ENCODE assay signal across 11 mouse cellular contexts in the genomic region with DNA sequence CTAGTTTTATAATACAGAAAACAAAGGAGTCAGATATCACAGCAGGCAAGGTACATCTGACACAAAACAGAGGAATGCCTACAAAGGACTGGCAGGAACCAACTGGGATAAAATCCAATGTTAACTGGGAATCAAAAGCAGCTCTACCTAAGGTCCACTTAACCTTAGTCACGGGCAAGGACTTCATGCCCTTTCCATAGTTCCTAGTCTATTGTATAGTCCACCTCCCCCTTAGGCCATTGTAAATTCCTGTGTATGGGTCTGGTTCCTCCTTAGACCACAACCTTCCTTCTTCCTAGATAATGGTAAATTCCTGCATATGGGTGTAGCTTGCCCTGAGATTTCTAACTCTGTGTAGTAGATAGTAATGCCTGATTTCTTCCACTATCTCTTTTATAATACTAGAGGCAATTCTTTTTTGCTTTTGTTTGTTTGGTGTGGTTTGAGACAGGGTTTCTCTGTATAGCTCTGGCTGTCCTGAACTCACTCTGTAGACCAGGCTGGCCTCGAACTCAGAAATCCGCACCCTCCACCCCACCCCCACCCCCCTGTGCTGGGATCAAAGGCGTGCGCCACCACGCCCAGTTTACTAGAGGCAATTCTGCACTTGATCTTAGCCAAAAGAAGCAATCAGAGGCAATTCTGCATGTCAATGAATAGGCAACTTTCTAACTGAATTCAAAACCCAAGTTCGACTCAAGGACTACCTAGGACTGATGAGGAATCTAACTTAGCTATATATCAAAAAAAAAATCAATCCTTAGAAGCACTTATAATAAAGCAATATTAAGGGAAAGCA. TPM values are rescaled to one million over a fixed set of nuclear protein-coding genes. Genes with fewer than 3 reads are reported as not detected.
A peak's percentile ranks its signal among the peaks of the same experiment; 100 is the strongest.
DNase-seq lines count a peak whose midpoint lies in the region; TF ChIP-seq lines count a peak whose summit lies in the region.
"Not testable (repeated sequence)": the region's sequence is repeated elsewhere in the genome, so short reads cannot be mapped to it uniquely, and the experiment has no call there.
"Had no signal": no experiment of that assay in that cellular context is flagged by ENCODE, and none has a peak within 500 bp of the region (broad histone marks: within the 10 kb centered on the region; RNA-seq: fewer than 3 reads in every experiment).

No protein-coding gene starts in this region.

- in situ Hi-C loops in ES-E14 (cut with MboI; ENCODE audit: low sequenced_read_pairs in 2 of 2, unreplicated experiment in 2 of 2): not testable (repeated sequence)

- H3K27me3 ChIP-seq in E14TG2a.4 (ENCODE audit: insufficient read depth, low read length); ES-Bruce4 (ENCODE audit: control insufficient read depth, insufficient read depth, low read length, poor library complexity, severe bottlenecking): not testable (repeated sequence)

- H3K36me3 ChIP-seq in E14TG2a.4 (ENCODE audit: insufficient read depth, low read length): peaks cover 72% of the 10 kb centered on the region
- peaks cover 48% of the 10 kb centered on the region for H3K36me3 ChIP-seq in ES-Bruce4 (ENCODE audit: control insufficient read depth, insufficient read depth, low read length, poor library complexity, severe bottlenecking)
- H3K36me3 ChIP-seq in ES-E14 (ENCODE audit: control insufficient read depth, insufficient read depth, low read length, poor library complexity, severe bottlenecking): peaks cover 37% of the 10 kb centered on the region

- peak overlapping the region; percentile 85 for H3K27ac ChIP-seq in ES-Bruce4 (ENCODE audit: insufficient read depth, low read length)
- H3K27ac ChIP-seq in ES-E14 (ENCODE audit: insufficient read depth, low read depth, low read length, poor library complexity, severe bottlenecking): peak overlapping the region; percentile 96; the same call in 1 of the 2 replicates

- peak; percentile 87 for TF ChIP-seq EP300 in ES-Bruce4 (IDR thresholded peaks at IDR 0.05; ENCODE audit: insufficient read depth, low read depth, low read length)

- H3K4me3 ChIP-seq in E14TG2a.4 (replicated peaks; ENCODE audit: low read length): peak overlapping the region; percentile 39
- H3K4me3 ChIP-seq in ES-Bruce4 (ENCODE audit: low read depth, low read length); ES-E14 (ENCODE audit: insufficient read depth in 1 of 2, low read depth in 1 of 2, low read length in 2 of 2, poor library complexity in 1 of 2, severe bottlenecking in 1 of 2): not testable (repeated sequence)

- DNase-seq in ES-CJ7 (ENCODE audit: low read depth, low spot score): peak; percentile 79
- peak; percentile 84 for DNase-seq in ES-E14 (ENCODE audit: low read depth, low spot score)
- peak; percentile 92 for DNase-seq in R1 (ENCODE audit: low read depth, low spot score)
- peak; percentile 81 for DNase-seq in WW6 (ENCODE audit: low read depth, low spot score)
- peak; percentile 97 for DNase-seq in ZHBTc4 (ENCODE audit: low read depth, low spot score)

- not testable (repeated sequence) for TF ChIP-seq POLR2A in ES-Bruce4 (IDR thresholded peaks at IDR 0.05; ENCODE audit: insufficient read depth, low read length)

- not testable (repeated sequence) for TF ChIP-seq CTCF in E14TG2a.4 (conservative IDR thresholded peaks at IDR 0.05; ENCODE audit: low read length); ES-Bruce4 (IDR thresholded peaks at IDR 0.05; ENCODE audit: low read depth, low read length)

- H3K9me3 ChIP-seq in E14TG2a.4 (ENCODE audit: low read length); ES-Bruce4 (replicated peaks; ENCODE audit: control insufficient read depth, insufficient read depth, low read length, poor library complexity, severe bottlenecking); ES-E14 (ENCODE audit: control insufficient read depth, insufficient read depth, low read depth, low read length): not testable (repeated sequence)

- not testable (repeated sequence) for H3K9ac ChIP-seq in ES-Bruce4 (ENCODE audit: low read depth, poor library complexity, severe bottlenecking); ES-E14 (ENCODE audit: insufficient read depth, low read depth, low read length, poor library complexity, severe bottlenecking)

- H3K4me1 ChIP-seq in E14TG2a.4 (replicated peaks; ENCODE audit: low read depth, low read length) (peaks cover 81% of the 10 kb centered on the region), ES-E14 (ENCODE audit: control insufficient read depth in 2 of 2, insufficient read depth in 2 of 2, low read length in 2 of 2, poor library complexity in 1 of 2) (peaks cover 8 to 10% of the 10 kb centered on the region in 2 experiments; a peak in 3 of 4 replicates)
- not testable (repeated sequence) for H3K4me1 ChIP-seq in ES-Bruce4 (ENCODE audit: control insufficient read depth, insufficient read depth, low read length)

RNA-seq across cellular contexts. Expression of a gene that starts 4.3 kb away (rescaled TPM):
- polyA plus RNA-seq in ES-Bruce4 (2011; ENCODE audit: insufficient read depth, insufficient read length, low read depth, missing spikeins): 76.8 and 78.6 TPM in 2 replicates
- 31.7 and 45.6 TPM in 2 replicates for total RNA-seq in ES-E14 (2012; rRNA removed)

RNA-seq across cellular contexts. Expression of a gene that starts 15.0 kb away (rescaled TPM):
- polyA plus RNA-seq in ES-Bruce4 (2011; ENCODE audit: insufficient read depth, insufficient read length, low read depth, missing spikeins): 52.3 and 62.0 TPM in 2 replicates
- total RNA-seq in ES-E14 (2012; rRNA removed): 238 and 481 TPM in 2 replicates

RNA-seq across cellular contexts. Expression of a gene that starts 22.4 kb away (rescaled TPM):
- polyA plus RNA-seq in ES-Bruce4 (2011; ENCODE audit: insufficient read depth, insufficient read length, low read depth, missing spikeins): not detected in 2 replicates
- 0.16 and 0.49 TPM in 2 replicates for total RNA-seq in ES-E14 (2012; rRNA removed)
- total RNA-seq: G1E, MEL had no signal
- polyA plus RNA-seq: C2C12, G1E, Patski had no signal

RNA-seq across cellular contexts. Expression of a gene that starts 22.9 kb away (rescaled TPM):
- polyA plus RNA-seq in ES-Bruce4 (2011; ENCODE audit: insufficient read depth, insufficient read length, low read depth, missing spikeins): 3.0 and 4.2 TPM in 2 replicates
- total RNA-seq in ES-E14 (2012; rRNA removed): 8.0 and 14.8 TPM in 2 replicates

RNA-seq across cellular contexts. Expression of a gene that starts 36.3 kb away (rescaled TPM):
- polyA plus RNA-seq in ES-Bruce4 (2011; ENCODE audit: insufficient read depth, insufficient read length, low read depth, missing spikeins): 18.5 and 19.7 TPM in 2 replicates
- 22.1 and 27.8 TPM in 2 replicates for total RNA-seq in ES-E14 (2012; rRNA removed)
